Mouse (Mus musculus): Measurements from ENCODE around the gene Mc3r. TPM values are rescaled to one million over a fixed set of nuclear protein-coding genes. Genes with fewer than 3 reads are reported as not detected.
A peak's percentile ranks its signal among the peaks of the same experiment; 100 is the strongest.

Gene Mc3r
- polyA plus RNA-seq, 1 experiment from 2014 or later = not detected

DNA sequence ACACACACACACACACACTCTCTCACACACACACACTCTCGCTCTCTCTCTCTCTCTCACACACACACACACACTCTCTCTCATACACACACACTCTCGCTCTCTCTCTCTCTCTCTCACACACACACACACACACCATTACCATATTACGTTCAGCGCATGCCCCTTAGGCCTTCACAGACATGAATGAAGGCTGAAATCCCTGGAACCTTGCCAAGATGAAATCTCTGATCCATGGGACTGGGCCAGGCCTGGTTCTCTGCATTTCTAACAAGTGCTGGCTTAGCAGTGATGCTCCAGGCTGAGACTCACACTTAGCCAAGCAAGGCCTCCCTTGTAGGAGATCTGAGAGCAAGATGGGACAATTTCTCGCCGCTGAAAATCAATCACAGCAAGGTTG is 8.1 kb downstream of the Mc3r start:
- peak overlapping the region; percentile 9; the same call in 1 of the 2 replicates for H3K4me2 ChIP-seq
- peaks cover 6% of the 10 kb centered on the region for H3K27me3 ChIP-seq (replicated peaks)
- H3K9me3 ChIP-seq (replicated peaks) = no peaks in the 10 kb centered on the region
- peak overlapping the region; percentile 37; the same call in 1 of the 2 replicates for H3K27ac ChIP-seq (ENCODE audit: poor library complexity, severe bottlenecking)
- peaks cover 10% of the 10 kb centered on the region for H3K4me1 ChIP-seq (replicated peaks)
- no peak overlapping the region for H3K4me3 ChIP-seq
- H3K36me3 ChIP-seq = no peaks in the 10 kb centered on the region
- H3K9ac ChIP-seq = no peak overlapping the region
- 89% methylated on average over 6 of the region's 6 CpGs for WGBS
- ATAC-seq (ENCODE audit: insufficient number of reproducible peaks, low FRiP score) = no peak

DNA sequence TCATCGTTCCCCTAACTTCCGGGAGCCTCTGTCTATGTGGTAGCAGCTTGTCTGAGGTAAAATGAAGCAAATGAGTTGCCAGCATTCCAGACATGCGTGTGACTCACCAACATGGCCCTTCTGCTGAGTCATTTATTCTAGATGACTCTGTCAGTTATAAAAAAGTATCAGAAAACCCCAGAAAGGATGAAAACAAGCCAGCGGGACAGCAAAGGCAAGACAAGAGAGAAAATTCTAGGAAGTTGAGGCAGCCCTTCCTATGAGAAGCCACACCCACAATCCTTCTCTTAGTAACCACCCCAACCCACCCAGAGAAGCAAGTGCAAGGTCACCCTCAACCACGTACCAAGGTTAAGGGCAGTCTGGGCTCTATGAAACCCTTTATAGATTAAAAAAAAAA is 8.7 kb downstream of the Mc3r start:
- Histone ChIP-seq H3K9ac (no peak overlapping the region), H3K27me3 (replicated peaks) (peaks cover 1% of the 10 kb centered on the region), H3K36me3 (no peaks in the 10 kb centered on the region), H3K9me3 (replicated peaks) (no peaks in the 10 kb centered on the region), H3K4me2 (peak overlapping the region; percentile 22), H3K4me3 (no peak overlapping the region), H3K4me1 (replicated peaks) (peaks cover 10% of the 10 kb centered on the region), H3K27ac (ENCODE audit: poor library complexity, severe bottlenecking) (peak overlapping the region; percentile 37; the same call in 1 of the 2 replicates)
- no peak for ATAC-seq (ENCODE audit: insufficient number of reproducible peaks, low FRiP score)
- 77% methylated on average over 5 of the region's 5 CpGs for WGBS

DNA sequence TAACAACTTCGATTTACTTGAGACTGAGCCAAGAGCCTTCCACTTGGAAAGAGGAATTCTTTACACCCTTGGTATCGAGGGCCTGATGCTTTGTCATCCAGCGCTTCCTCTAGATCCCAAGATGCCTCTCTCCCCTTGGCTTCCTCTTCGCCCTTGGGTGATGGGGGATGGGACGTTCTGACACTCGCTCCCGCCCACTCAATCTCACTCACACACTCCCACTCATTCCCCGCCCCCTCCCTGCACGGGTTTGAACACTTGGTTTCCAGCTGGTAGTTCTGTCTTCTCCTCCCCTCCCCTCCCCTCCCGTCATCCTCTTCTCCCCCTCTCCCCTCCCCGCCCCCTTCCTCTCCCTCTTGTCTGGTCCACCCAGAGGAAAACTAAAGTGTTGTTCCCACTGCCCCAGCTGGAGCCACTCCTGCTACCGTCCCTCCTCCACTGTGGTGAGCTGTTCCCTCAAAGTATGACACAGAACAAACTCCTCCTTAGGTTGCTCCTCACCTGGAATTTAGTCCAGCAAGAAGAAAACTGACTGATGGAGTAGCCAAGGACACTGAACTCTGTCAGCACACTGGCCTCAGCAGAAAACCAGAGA is 9.3 kb downstream of the Mc3r start:
- ATAC-seq (ENCODE audit: insufficient number of reproducible peaks, low FRiP score) = peak; percentile 67
- WGBS = 29% methylated on average over 12 of the region's 12 CpGs

DNA sequence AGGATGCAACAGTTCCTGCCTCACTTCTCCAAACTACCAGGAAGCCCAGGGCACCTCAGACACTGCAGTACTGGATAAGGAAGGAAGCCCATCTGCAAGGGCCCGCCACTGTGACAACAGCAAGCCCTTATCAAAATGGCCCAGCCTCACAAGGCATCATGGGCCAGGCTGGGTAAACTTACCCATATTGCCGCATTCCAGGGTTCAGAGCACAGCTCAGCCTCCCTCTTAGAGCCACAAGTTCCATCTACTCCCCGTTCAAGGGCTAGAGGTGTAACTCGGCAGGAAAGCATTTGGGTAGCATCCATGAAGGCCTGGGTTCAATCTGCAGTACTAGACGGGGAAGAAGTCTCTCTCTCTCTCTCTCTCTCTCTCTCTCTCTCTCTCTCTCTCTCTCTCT is 11.8 kb downstream of the Mc3r start:
- Histone ChIP-seq H3K9ac (no peak overlapping the region), H3K9me3 (replicated peaks) (no peaks in the 10 kb centered on the region), H3K27ac (ENCODE audit: poor library complexity, severe bottlenecking) (no peak overlapping the region), H3K36me3 (no peaks in the 10 kb centered on the region), H3K4me3 (no peak overlapping the region), H3K27me3 (replicated peaks) (no peaks in the 10 kb centered on the region), H3K4me1 (replicated peaks) (peaks cover 10% of the 10 kb centered on the region), H3K4me2 (no peak overlapping the region)
- WGBS = 52% methylated on average over 5 of the region's 5 CpGs
- ATAC-seq (ENCODE audit: insufficient number of reproducible peaks, low FRiP score) = peak; percentile 88

More for the DNA sequence above, 9.3 kb downstream of the Mc3r start:
- H3K9me3 ChIP-seq (replicated peaks) = no peaks in the 10 kb centered on the region
- H3K27me3 ChIP-seq (replicated peaks) = no peaks in the 10 kb centered on the region; the same call in 1 of the 2 replicates
- H3K4me3 ChIP-seq = no peak overlapping the region
- no peak overlapping the region for H3K9ac ChIP-seq
- 0 out of 2 replicates have a peak overlapping the region, but pooled peaks have one; percentile 37 for H3K27ac ChIP-seq (ENCODE audit: poor library complexity, severe bottlenecking)
- H3K4me2 ChIP-seq = peak overlapping the region; percentile 22
- H3K36me3 ChIP-seq = no peaks in the 10 kb centered on the region
- peaks cover 10% of the 10 kb centered on the region for H3K4me1 ChIP-seq (replicated peaks)

DNA sequence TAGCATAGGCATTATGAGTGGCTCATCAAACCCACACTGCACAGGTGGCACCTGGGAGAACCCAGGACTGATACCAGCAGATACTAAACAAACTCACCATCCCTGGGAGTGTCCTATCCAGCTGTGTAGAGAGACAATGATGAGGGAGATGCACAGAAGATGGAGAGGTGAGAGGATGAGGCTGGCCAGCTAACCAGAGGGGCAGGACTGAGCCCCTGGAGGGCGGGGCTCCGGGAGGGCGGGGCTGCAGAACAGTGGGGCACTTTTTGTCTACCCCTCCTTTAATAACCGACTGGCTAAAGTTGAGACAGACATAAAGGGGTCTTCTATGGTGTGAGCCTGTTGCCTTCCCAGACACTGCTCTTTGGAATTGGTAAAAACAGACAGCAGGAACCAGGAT is 13.1 kb downstream of the Mc3r start:
- H3K4me2 ChIP-seq = no peak overlapping the region
- 78% methylated on average over 4 of the region's 4 CpGs for WGBS
- no peaks in the 10 kb centered on the region for H3K27me3 ChIP-seq (replicated peaks)
- H3K9ac ChIP-seq = no peak overlapping the region
- H3K9me3 ChIP-seq (replicated peaks) = no peaks in the 10 kb centered on the region
- H3K27ac ChIP-seq (ENCODE audit: poor library complexity, severe bottlenecking) = no peak overlapping the region
- ATAC-seq (ENCODE audit: insufficient number of reproducible peaks, low FRiP score) = peak; percentile 63
- H3K4me1 ChIP-seq (replicated peaks) = peaks cover 10% of the 10 kb centered on the region
- no peaks in the 10 kb centered on the region for H3K36me3 ChIP-seq
- H3K4me3 ChIP-seq = no peak overlapping the region

DNA sequence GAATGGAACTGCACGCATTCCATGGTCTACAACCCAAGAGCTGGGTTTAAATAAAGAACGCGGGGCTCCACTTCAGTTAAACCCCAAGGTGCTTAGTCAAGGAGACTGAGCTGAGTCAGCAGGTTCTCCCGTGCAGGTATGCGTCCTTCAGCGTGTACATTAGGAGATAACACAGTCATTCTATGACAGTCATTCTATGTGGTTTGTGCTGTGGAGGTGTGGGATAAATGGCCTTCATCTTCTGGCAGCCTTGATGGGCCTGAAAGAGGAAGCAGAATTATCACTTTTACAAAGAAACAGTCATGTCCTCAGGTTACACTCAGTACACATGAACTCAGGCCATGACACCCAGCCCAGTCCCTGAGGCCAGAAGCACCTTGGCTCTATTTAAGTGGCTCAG is 14.9 kb downstream of the Mc3r start:
- Histone ChIP-seq H3K27ac (ENCODE audit: poor library complexity, severe bottlenecking) (no peak overlapping the region), H3K27me3 (replicated peaks) (no peaks in the 10 kb centered on the region), H3K9me3 (replicated peaks) (no peaks in the 10 kb centered on the region), H3K4me1 (replicated peaks) (no peaks in the 10 kb centered on the region), H3K4me3 (no peak overlapping the region), H3K9ac (no peak overlapping the region), H3K36me3 (no peaks in the 10 kb centered on the region), H3K4me2 (no peak overlapping the region)
- no peak for ATAC-seq (ENCODE audit: insufficient number of reproducible peaks, low FRiP score)
- WGBS = 82% methylated on average over 6 of the region's 6 CpGs

DNA sequence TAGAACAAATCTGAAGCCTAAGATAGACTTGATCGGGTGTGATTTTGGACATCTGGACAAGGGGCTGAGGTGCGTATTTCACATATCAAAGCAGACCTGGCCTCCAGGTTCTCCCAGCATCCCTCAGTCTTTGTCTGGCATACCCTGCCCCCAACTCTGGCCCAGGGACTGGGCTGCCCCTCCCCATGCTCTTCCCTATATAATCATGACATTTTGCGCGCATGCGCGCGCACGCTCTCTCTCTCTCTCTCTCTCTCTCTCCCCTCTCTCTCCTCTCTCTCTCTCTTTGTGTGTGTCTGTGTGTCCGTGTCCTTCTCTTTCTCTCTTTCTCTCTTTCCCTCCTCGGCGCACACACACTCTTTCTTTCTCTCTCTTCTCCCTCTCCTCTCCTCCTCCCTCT is 21.6 kb downstream of the Mc3r start:
- Histone ChIP-seq H3K9me3 (replicated peaks) (no peaks in the 10 kb centered on the region), H3K4me1 (replicated peaks) (peaks cover 19% of the 10 kb centered on the region), H3K9ac (no peak overlapping the region), H3K27ac (ENCODE audit: poor library complexity, severe bottlenecking) (no peak overlapping the region), H3K4me2 (no peak overlapping the region), H3K36me3 (no peaks in the 10 kb centered on the region), H3K4me3 (no peak overlapping the region), H3K27me3 (replicated peaks) (peaks cover 10% of the 10 kb centered on the region)
- no peak for ATAC-seq (ENCODE audit: insufficient number of reproducible peaks, low FRiP score)
- 83% methylated on average over 11 of the region's 11 CpGs for WGBS

DNA sequence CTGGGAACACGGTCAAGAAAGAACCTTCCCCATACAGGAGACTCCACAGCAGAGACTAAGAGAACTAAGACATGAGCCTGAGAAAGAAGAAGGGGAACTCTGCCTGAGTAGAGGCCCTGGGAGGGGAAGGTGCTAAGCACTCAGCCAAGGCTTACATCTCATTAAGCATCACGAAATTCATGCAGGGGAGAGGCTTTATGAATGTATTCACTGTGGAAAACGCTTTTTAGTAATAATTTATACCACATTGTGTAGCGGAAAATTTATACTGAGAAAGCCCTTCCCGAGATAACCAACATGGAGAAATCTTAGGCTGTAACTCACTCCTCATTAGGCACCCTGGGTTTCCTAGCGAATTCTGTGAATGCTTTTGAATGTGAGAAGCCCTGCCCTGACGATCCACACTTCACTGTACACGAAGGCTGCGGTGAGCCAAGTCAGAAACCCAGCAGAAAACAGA is 22.2 kb downstream of the Mc3r start:
- no peak overlapping the region for H3K4me3 ChIP-seq
- H3K4me1 ChIP-seq (replicated peaks) = peaks cover 22% of the 10 kb centered on the region
- H3K9me3 ChIP-seq (replicated peaks) = no peaks in the 10 kb centered on the region
- 44% methylated on average over 9 of the region's 9 CpGs for WGBS
- no peak overlapping the region for H3K4me2 ChIP-seq
- no peaks in the 10 kb centered on the region for H3K36me3 ChIP-seq
- no peak overlapping the region; the same call in 1 of the 2 replicates for H3K9ac ChIP-seq
- H3K27me3 ChIP-seq (replicated peaks) = peaks cover 10% of the 10 kb centered on the region
- no peak for ATAC-seq (ENCODE audit: insufficient number of reproducible peaks, low FRiP score)
- H3K27ac ChIP-seq (ENCODE audit: poor library complexity, severe bottlenecking) = no peak overlapping the region

DNA sequence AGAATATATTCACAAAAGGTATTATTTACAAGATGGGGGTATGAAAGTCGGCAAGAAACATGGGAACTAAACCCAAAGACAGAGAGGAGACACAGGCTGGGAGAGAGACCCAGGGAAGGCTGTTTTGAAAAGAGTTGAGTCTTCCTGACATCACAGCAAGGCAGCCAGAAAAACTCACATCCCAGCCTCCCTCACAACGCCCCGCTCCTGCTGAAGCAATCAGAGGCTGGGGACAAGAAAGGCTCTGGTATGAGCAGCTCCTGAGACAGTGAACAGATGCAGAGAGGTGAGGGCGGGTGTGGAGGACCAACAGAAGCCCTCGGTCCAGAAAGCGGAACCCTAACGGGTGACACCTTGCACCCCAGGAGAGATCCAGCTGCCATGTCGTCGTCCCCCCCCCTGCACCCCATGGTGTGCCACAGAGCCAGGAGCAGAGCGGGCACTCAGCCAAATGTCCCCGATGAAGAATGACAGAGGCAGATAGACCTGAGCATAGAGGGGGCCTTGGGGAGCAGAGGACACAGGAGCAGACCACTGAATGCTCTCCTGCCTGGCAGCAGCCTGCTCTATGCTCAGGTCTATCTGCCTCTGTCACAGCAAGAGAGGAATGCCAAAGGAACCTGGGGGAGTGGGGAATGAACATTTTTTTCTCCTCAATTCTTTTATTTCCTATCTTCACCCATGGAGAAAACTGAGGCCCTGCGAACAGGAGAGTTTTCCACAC is 22.8 kb downstream of the Mc3r start:
- no peak overlapping the region for H3K4me3 ChIP-seq
- H3K27me3 ChIP-seq (replicated peaks) = peaks cover 10% of the 10 kb centered on the region
- peak overlapping the region; percentile 23; the same call in 1 of the 2 replicates for H3K4me2 ChIP-seq
- no peaks in the 10 kb centered on the region for H3K9me3 ChIP-seq (replicated peaks)
- no peak overlapping the region for H3K27ac ChIP-seq (ENCODE audit: poor library complexity, severe bottlenecking)
- no peak for ATAC-seq (ENCODE audit: insufficient number of reproducible peaks, low FRiP score)
- H3K9ac ChIP-seq = no peak overlapping the region
- WGBS = 48% methylated on average over 12 of the region's 12 CpGs
- no peaks in the 10 kb centered on the region for H3K36me3 ChIP-seq
- H3K4me1 ChIP-seq (replicated peaks) = peaks cover 28% of the 10 kb centered on the region

DNA sequence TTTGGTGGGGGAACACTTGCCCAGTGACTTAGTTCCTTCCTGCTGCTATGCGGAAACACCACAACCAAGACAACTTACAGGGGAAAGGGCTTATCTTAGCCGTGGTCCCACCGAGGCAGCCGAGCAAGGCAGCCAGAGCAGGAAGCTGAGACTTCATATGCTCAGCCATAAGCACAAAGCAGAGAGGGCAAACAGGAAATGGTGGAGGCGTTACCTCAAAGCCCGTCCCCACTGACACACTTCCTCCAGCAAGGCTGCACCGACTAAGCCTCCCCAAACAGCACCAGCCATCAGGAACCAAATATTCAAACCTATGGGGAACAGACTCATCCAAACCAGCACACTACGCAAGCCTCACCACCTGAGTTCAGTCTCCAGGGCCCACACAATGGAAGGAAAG is 26.4 kb downstream of the Mc3r start:
- no peak for ATAC-seq (ENCODE audit: insufficient number of reproducible peaks, low FRiP score)

GRCm38 (mm10) chr2:172276155-172276554 is 27.9 kb downstream of the Mc3r start:
- Histone ChIP-seq H3K36me3 (no peaks in the 10 kb centered on the region), H3K27me3 (replicated peaks) (peaks cover 5% of the 10 kb centered on the region; the same call in 1 of the 2 replicates), H3K9ac (no peak overlapping the region), H3K9me3 (replicated peaks) (no peaks in the 10 kb centered on the region), H3K4me1 (replicated peaks) (peaks cover 35% of the 10 kb centered on the region), H3K4me2 (no peak overlapping the region), H3K27ac (ENCODE audit: poor library complexity, severe bottlenecking) (peak overlapping the region; percentile 59), H3K4me3 (no peak overlapping the region)
- peak; percentile 83 for ATAC-seq (ENCODE audit: insufficient number of reproducible peaks, low FRiP score)
- WGBS = 18% methylated on average over 5 of the region's 5 CpGs

More for the DNA sequence above, 26.4 kb downstream of the Mc3r start:
- WGBS = 56% methylated on average over 8 of the region's 8 CpGs
- H3K4me2 ChIP-seq = no peak overlapping the region
- no peaks in the 10 kb centered on the region for H3K36me3 ChIP-seq
- peaks cover 8% of the 10 kb centered on the region for H3K27me3 ChIP-seq (replicated peaks)
- H3K9ac ChIP-seq = no peak overlapping the region
- peaks cover 44% of the 10 kb centered on the region for H3K4me1 ChIP-seq (replicated peaks)
- H3K4me3 ChIP-seq = no peak overlapping the region
- no peak overlapping the region for H3K27ac ChIP-seq (ENCODE audit: poor library complexity, severe bottlenecking)
- no peaks in the 10 kb centered on the region for H3K9me3 ChIP-seq (replicated peaks)
